Mouse (Mus musculus) stomach, postnatal 0 days (tissue): ENCODE measurements at regions not wholly inside any gene's neighbourhood (a gene's known extent, or its start where the extent isn't known, plus 50 kb on each side); places are given as distances from the start of the nearest gene placed in this dataset.

Experiments
- ATAC-seq: fragments of 200-750 bp; cut with Nextera tagmentation; 2 replicates; pipeline ENCODE4 v1.8.0; 2017; ENCODE audit not compliant: low FRiP score, low TSS enrichment
- DNase-seq: peaks from one replicate; pipeline ENCODE4 v3.0.0-alpha.2; 2016; ENCODE audit warnings: low spot score
- H3K27ac ChIP-seq: fragments of 300-500 bp; sonication (generic); replicated peaks from 2 replicates; pipeline ENCODE4 v1.5.1; 2014; ENCODE audit warnings: mild to moderate bottlenecking, control low read depth
- H3K27me3 ChIP-seq: fragments of 300-500 bp; sonication (generic); 2 replicates; pipeline ENCODE4 v1.6.1; 2014; ENCODE audit warnings: low read length; ENCODE audit not compliant: control insufficient read depth, insufficient read depth
- H3K36me3 ChIP-seq: fragments of 300-500 bp; sonication (generic); 2 replicates; pipeline ENCODE4 v1.6.1; 2014; ENCODE audit warnings: low read length, mixed read lengths; ENCODE audit not compliant: control insufficient read depth, insufficient read depth
- H3K4me1 ChIP-seq: fragments of 300-500 bp; sonication (generic); replicated peaks from 2 replicates; pipeline ENCODE4 v1.6.1; 2014; ENCODE audit warnings: antibody characterized with exemption; ENCODE audit not compliant: control insufficient read depth, insufficient read depth
- H3K4me2 ChIP-seq: fragments of 300-500 bp; sonication (generic); replicated peaks from 2 replicates; pipeline ENCODE4 v1.6.1; 2014; ENCODE audit warnings: low read depth, mild to moderate bottlenecking, control low read depth, moderate library complexity
- H3K4me3 ChIP-seq: fragments of 300-500 bp; sonication (generic); 2 replicates; pipeline ENCODE4 v1.5.1; 2014; ENCODE audit warnings: low read depth, low read length, control low read depth
- H3K9ac ChIP-seq: fragments of 300-500 bp; sonication (generic); 2 replicates; pipeline ENCODE4 v1.6.1; 2014; ENCODE audit warnings: mild to moderate bottlenecking, low read length, control low read depth, mixed read lengths
- H3K9me3 ChIP-seq: fragments of 300-500 bp; sonication (generic); 2 replicates; pipeline ENCODE4 v1.6.1; 2016; ENCODE audit warnings: low read length; ENCODE audit not compliant: control insufficient read depth
- CTCF ChIP-seq: IDR thresholded peaks from 2 replicates; pipeline ENCODE4 v1.5.1; 2016; ENCODE audit warnings: antibody characterized with exemption, low read depth, mild to moderate bottlenecking, moderate library complexity
- EP300 ChIP-seq: optimal IDR thresholded peaks from 2 replicates; pipeline ENCODE3; 2016; ENCODE audit warnings: antibody characterized with exemption
- WGBS: fragments of 180-500 bp; shearing (Covaris S2); extraction: QIAGEN DNeasy Blood & Tissue Kit; methylation state at CpG from one replicate; pipeline ENCODE4 v1.1.7; 2014; 5-methylcytosine and 5-hydroxymethylcytosine counted together

- Histone ChIP-seq H3K27ac (no peak overlapping the region), H3K36me3 (no peaks in the 10 kb centered on the region), H3K9me3 (no peaks in the 10 kb centered on the region), H3K4me3 (no peak overlapping the region), H3K9ac (no peak overlapping the region), H3K4me2 (no peak overlapping the region), H3K27me3 (no peaks in the 10 kb centered on the region), H3K4me1 (no peaks in the 10 kb centered on the region)
- peak; percentile 50 for TF ChIP-seq CTCF
- no peak for TF ChIP-seq EP300
- DNase-seq (no peak), ATAC-seq (no peak)
- 81% methylated on average over 4 of the region's 4 CpGs for WGBS
Observed at GRCm38 (mm10) chr7:37267404-37267803, 506.0 kb downstream of the Zfp536 start.

- H3K27ac ChIP-seq: no peak overlapping the region
- no peaks in the 10 kb centered on the region for H3K27me3 ChIP-seq
- no peak for TF ChIP-seq EP300
- TF ChIP-seq CTCF: no peak
- no peak for DNase-seq
- 88% methylated on average over 3 of the region's 3 CpGs for WGBS
- no peaks in the 10 kb centered on the region for H3K4me1 ChIP-seq
- H3K4me2 ChIP-seq: no peak overlapping the region
- H3K9ac ChIP-seq: no peak overlapping the region
- no peak for ATAC-seq
- H3K9me3 ChIP-seq: no peaks in the 10 kb centered on the region
- no peaks in the 10 kb centered on the region for H3K36me3 ChIP-seq
- no peak overlapping the region for H3K4me3 ChIP-seq
Observed at GRCm38 (mm10) chr7:37270841-37271240, 502.6 kb downstream of the Zfp536 start.

GRCm38 (mm10) chr7:37290018-37290417 lies 483.4 kb downstream of the Zfp536 start:
- no peak overlapping the region for H3K9ac ChIP-seq
- ATAC-seq (no peak), DNase-seq (no peak)
- no peak overlapping the region for H3K4me3 ChIP-seq
- WGBS: 34% methylated on average over 5 of the region's 5 CpGs
- no peak overlapping the region for H3K4me2 ChIP-seq
- no peaks in the 10 kb centered on the region for H3K9me3 ChIP-seq
- H3K27me3 ChIP-seq: no peaks in the 10 kb centered on the region
- H3K27ac ChIP-seq: no peak overlapping the region
- no peaks in the 10 kb centered on the region for H3K4me1 ChIP-seq
- no peak for TF ChIP-seq EP300
- TF ChIP-seq CTCF: no peak
- H3K36me3 ChIP-seq: no peaks in the 10 kb centered on the region

GRCm38 (mm10) chr7:37290493-37291045 lies 482.9 kb downstream of the Zfp536 start:
- TF ChIP-seq EP300 (no peak), CTCF (no peak)
- no peaks in the 10 kb centered on the region for H3K4me1 ChIP-seq
- no peak overlapping the region for H3K9ac ChIP-seq
- no peaks in the 10 kb centered on the region for H3K27me3 ChIP-seq
- H3K27ac ChIP-seq: no peak overlapping the region
- no peak overlapping the region for H3K4me3 ChIP-seq
- H3K36me3 ChIP-seq: no peaks in the 10 kb centered on the region
- ATAC-seq: no peak
- WGBS: 32% methylated on average over 19 of the region's 19 CpGs
- DNase-seq: no peak
- H3K4me2 ChIP-seq: no peak overlapping the region
- H3K9me3 ChIP-seq: no peaks in the 10 kb centered on the region

GRCm38 (mm10) chr7:37291726-37292125 lies 481.7 kb downstream of the Zfp536 start:
- H3K9ac ChIP-seq: no peak overlapping the region
- ATAC-seq (no peak), DNase-seq (no peak)
- no peak overlapping the region for H3K27ac ChIP-seq
- H3K4me1 ChIP-seq: no peaks in the 10 kb centered on the region
- TF ChIP-seq EP300 (no peak), CTCF (no peak)
- no peaks in the 10 kb centered on the region for H3K27me3 ChIP-seq
- 81% methylated on average over 7 of the region's 7 CpGs for WGBS
- no peaks in the 10 kb centered on the region for H3K36me3 ChIP-seq
- no peaks in the 10 kb centered on the region for H3K9me3 ChIP-seq
- H3K4me3 ChIP-seq: no peak overlapping the region
- no peak overlapping the region for H3K4me2 ChIP-seq

GRCm38 (mm10) chr7:37292554-37292953 lies 480.9 kb downstream of the Zfp536 start:
- H3K9me3 ChIP-seq: no peaks in the 10 kb centered on the region
- DNase-seq (no peak), ATAC-seq (no peak)
- H3K9ac ChIP-seq: no peak overlapping the region
- no peaks in the 10 kb centered on the region for H3K4me1 ChIP-seq
- no peak overlapping the region for H3K4me3 ChIP-seq
- no peaks in the 10 kb centered on the region for H3K27me3 ChIP-seq
- no peak overlapping the region for H3K27ac ChIP-seq
- no peaks in the 10 kb centered on the region for H3K36me3 ChIP-seq
- TF ChIP-seq EP300 (no peak), CTCF (no peak)
- 65% methylated on average over 9 of the region's 9 CpGs for WGBS
- H3K4me2 ChIP-seq: no peak overlapping the region
